Mouse (Mus musculus): Measurements from ENCODE around the gene Ypel1. TPM values are rescaled to one million over a fixed set of nuclear protein-coding genes. Genes with fewer than 3 reads are reported as not detected.

Ypel1 gene
- 9.1 TPM for polyA plus RNA-seq (2014; fragmentation: Illumina TruSeq; extraction: RNeasy Lipid Tissue Mini Kit (QIAGEN cat#74804); ENCODE audit: low read depth, low replicate concordance)

GRCm38 (mm10) chr16:17069511-17070443 lies at the start of gene Ypel1:
Gene Ypel1, plus strand, starts transcription at chr16:17069696.

GRCm38 (mm10) chr16:17110771-17111743 lies 41.6 kb downstream of the Ypel1 start, which contains the start of gene Ppil2:
Gene Ppil2, minus strand, starts transcription at chr16:17111257.

GRCm38 (mm10) chr16:17124871-17125520 lies 55.5 kb downstream of the Ypel1 start, which contains the start of gene 2610318N02Rik:
Gene 2610318N02Rik, minus strand, starts transcription at chr16:17125167.

GRCm38 (mm10) chr16:17132089-17132905 lies 62.8 kb downstream of the Ypel1 start, which contains the start of gene Sdf2l1:
Gene Sdf2l1, minus strand, starts transcription at chr16:17132383.

Other genes with a start within 250 kb of the Ypel1 start
- gene Spag6l, start 240.2 kb upstream of the Ypel1 start, polyA plus RNA-seq (2014; fragmentation: Illumina TruSeq; extraction: RNeasy Lipid Tissue Mini Kit (QIAGEN cat#74804); ENCODE audit: low read depth, low replicate concordance) = 9.3 TPM
- gene Igll1, start 205.7 kb upstream of the Ypel1 start, polyA plus RNA-seq (2014; fragmentation: Illumina TruSeq; extraction: RNeasy Lipid Tissue Mini Kit (QIAGEN cat#74804); ENCODE audit: low read depth, low replicate concordance) = not detected
- 52.4 TPM for gene Top3b, start 199.0 kb upstream of the Ypel1 start, polyA plus RNA-seq (2014; fragmentation: Illumina TruSeq; extraction: RNeasy Lipid Tissue Mini Kit (QIAGEN cat#74804); ENCODE audit: low read depth, low replicate concordance)
- 0.84 TPM for gene Vpreb1, start 198.9 kb upstream of the Ypel1 start, polyA plus RNA-seq (2014; fragmentation: Illumina TruSeq; extraction: RNeasy Lipid Tissue Mini Kit (QIAGEN cat#74804); ENCODE audit: low read depth, low replicate concordance)
- 15.3 TPM for gene Ppm1f, start 173.2 kb upstream of the Ypel1 start, polyA plus RNA-seq (2014; fragmentation: Illumina TruSeq; extraction: RNeasy Lipid Tissue Mini Kit (QIAGEN cat#74804); ENCODE audit: low read depth, low replicate concordance)
- 101 TPM for gene Mapk1, start 86.3 kb upstream of the Ypel1 start, polyA plus RNA-seq (2014; fragmentation: Illumina TruSeq; extraction: RNeasy Lipid Tissue Mini Kit (QIAGEN cat#74804); ENCODE audit: low read depth, low replicate concordance)
- gene Ppil2, start 41.6 kb downstream of the Ypel1 start, polyA plus RNA-seq (2014; fragmentation: Illumina TruSeq; extraction: RNeasy Lipid Tissue Mini Kit (QIAGEN cat#74804); ENCODE audit: low read depth, low replicate concordance) = 61.7 TPM
- gene 2610318N02Rik, start 55.5 kb downstream of the Ypel1 start, polyA plus RNA-seq (2014; fragmentation: Illumina TruSeq; extraction: RNeasy Lipid Tissue Mini Kit (QIAGEN cat#74804); ENCODE audit: low read depth, low replicate concordance) = 33.2 TPM
- gene Sdf2l1, start 62.7 kb downstream of the Ypel1 start, polyA plus RNA-seq (2014; fragmentation: Illumina TruSeq; extraction: RNeasy Lipid Tissue Mini Kit (QIAGEN cat#74804); ENCODE audit: low read depth, low replicate concordance) = 116 TPM
- 3.0 TPM for gene Ydjc, start 74.9 kb downstream of the Ypel1 start, polyA plus RNA-seq (2014; fragmentation: Illumina TruSeq; extraction: RNeasy Lipid Tissue Mini Kit (QIAGEN cat#74804); ENCODE audit: low read depth, low replicate concordance)
- gene Ccdc116, start 77.5 kb downstream of the Ypel1 start, polyA plus RNA-seq (2014; fragmentation: Illumina TruSeq; extraction: RNeasy Lipid Tissue Mini Kit (QIAGEN cat#74804); ENCODE audit: low read depth, low replicate concordance) = 3.8 TPM
- 118 TPM for gene Ube2l3, start 133.0 kb downstream of the Ypel1 start, polyA plus RNA-seq (2014; fragmentation: Illumina TruSeq; extraction: RNeasy Lipid Tissue Mini Kit (QIAGEN cat#74804); ENCODE audit: low read depth, low replicate concordance)
- 4.1 TPM for gene Rimbp3, start 138.9 kb downstream of the Ypel1 start, polyA plus RNA-seq (2014; fragmentation: Illumina TruSeq; extraction: RNeasy Lipid Tissue Mini Kit (QIAGEN cat#74804); ENCODE audit: low read depth, low replicate concordance)
- 2.4 TPM for gene Hic2, start 163.9 kb downstream of the Ypel1 start, polyA plus RNA-seq (2014; fragmentation: Illumina TruSeq; extraction: RNeasy Lipid Tissue Mini Kit (QIAGEN cat#74804); ENCODE audit: low read depth, low replicate concordance)
- 25.0 TPM for gene Tmem191c, start 206.4 kb downstream of the Ypel1 start, polyA plus RNA-seq (2014; fragmentation: Illumina TruSeq; extraction: RNeasy Lipid Tissue Mini Kit (QIAGEN cat#74804); ENCODE audit: low read depth, low replicate concordance)